11 mouse cellular contexts compared by ENCODE assay signal in the genomic region with DNA sequence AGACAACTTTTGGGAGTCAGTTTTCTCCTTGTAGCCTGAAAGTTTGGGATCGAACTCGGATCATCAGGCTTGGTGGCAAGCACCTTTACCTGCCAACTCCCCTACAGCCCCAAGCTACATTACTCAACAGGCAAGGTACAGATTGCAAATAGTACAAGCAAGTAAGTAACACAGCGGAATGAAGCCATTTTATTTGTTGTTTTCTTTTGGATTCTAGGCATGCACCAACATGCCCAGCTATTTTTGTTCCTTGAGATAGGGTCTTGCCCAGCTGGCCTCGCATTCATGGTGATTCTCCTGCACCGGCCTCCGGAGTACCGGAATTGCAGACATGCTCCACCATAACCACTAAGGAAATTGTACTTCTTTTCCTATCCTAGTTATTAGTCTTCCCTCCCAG.
"Had no signal": no experiment of that assay in that cellular context is flagged by ENCODE, and none has a peak within 500 bp of the region (broad histone marks: within the 10 kb centered on the region; RNA-seq: fewer than 3 reads in every experiment).

No protein-coding gene starts in this region.

- DNase-seq: retina, postnatal 1 day; right cerebral cortex, adult 18-20 months; right cerebral cortex, postnatal 14 days; right cerebral cortex, postnatal 4 days; spleen, adult 18-20 months; thymus, adult 18-20 months; thymus, adult 2 months; thymus, postnatal 14 days; thymus, postnatal 25 days; thymus, postnatal 36 days; thymus, postnatal 4 days had no signal
